Mouse (Mus musculus): ENCODE measurements at regions not wholly inside any gene's neighbourhood (a gene's known extent, or its start where the extent isn't known, plus 50 kb on each side); places are given as distances from the start of the nearest gene placed in this dataset.

DNA sequence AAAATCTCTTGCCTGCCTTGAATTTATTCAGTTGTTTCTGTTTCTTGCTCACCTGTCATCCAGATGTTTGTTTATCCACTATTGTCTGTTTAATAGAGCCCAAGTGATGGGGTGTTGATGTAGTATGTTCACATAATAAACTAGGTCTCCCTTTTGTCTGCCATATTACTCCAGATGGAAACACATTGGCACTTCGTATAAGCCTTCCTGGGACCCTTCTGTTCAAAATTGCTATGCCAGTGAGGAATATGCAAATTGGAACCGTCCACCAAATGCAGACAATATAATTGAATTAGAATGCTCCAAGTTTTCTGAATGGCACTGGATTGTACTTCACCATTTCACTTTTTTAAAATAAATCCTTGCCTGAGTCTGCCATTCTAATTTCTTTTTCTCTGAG is 383.5 kb downstream of the Rps29 start:
- Histone ChIP-seq H3K9me3 (replicated peaks) (no peaks in the 10 kb centered on the region), H3K4me3 (no peak overlapping the region), H3K4me1 (0 out of 2 replicates have a peak, but pooled peaks cover 3% of the 10 kb centered on the region), H3K4me2 (no peak overlapping the region), H3K36me3 (ENCODE audit: poor library complexity, severe bottlenecking) (no peaks in the 10 kb centered on the region), H3K9ac (no peak overlapping the region), H3K27me3 (no peaks in the 10 kb centered on the region), H3K27ac (no peak overlapping the region)
- ATAC-seq = peak; percentile 84
- 50% methylated on average over 2 of the region's 2 CpGs for whole genome bisulfite sequencing

DNA sequence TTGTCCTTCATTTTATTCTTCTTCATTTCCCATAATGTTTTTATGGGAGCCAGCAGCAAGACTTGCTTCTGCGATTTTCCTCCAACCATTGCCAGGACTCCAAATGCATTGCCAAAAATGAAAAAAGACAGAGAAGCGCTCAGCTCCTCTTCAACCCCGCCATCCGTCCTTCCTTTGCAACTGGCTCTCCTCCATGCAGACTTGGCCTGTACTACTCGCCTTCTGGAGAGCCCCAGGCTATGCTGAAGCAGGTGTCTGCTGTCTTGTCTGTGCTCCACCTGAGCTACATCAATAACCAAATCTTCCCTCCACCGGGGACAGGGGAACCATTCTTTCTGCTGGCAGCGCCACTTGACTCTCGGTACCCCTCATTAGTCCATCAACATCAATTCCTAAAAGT is 384.2 kb downstream of the Rps29 start:
- ATAC-seq = peak; percentile 82; the same call in 1 of the 2 replicates
- 84% methylated on average over 8 of the region's 8 CpGs for WGBS
- H3K4me2 ChIP-seq = no peak overlapping the region

DNA sequence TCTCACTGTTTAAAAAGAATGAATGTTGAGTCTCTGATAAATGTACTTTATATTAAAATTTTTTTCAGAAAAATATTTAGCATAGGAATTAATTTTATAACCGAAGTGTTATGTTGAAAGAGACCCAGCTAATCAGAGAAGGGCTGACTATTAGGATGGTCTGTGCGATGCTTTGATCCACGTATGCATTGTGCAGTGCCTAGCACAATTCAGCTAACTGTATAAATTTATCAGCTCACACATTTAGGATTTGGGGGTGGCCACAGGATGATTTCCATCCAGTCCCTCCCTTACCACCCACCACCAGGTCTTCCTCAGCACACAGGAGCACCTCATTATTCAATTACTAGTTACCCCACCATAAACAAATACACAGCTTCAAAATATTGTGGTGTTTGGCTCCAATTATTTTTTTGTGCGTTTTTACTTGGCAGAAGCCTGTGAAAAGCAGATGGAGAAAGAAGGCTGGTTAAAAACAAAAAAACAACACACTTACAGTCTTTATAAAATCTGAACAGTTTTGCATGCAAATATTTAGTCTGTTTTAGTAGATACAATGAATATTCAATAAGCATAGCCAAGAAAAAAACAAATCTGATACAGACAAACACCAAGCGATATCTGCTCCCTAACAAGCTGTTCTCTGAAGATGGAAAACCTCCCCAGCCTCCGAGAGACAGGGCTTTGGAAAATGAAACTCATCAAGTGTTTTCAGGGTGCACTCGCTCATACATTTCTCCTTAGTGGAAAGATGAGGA is 400.5 kb downstream of the Rps29 start:
- H3K27me3 ChIP-seq = no peaks in the 10 kb centered on the region
- no peak overlapping the region for H3K4me2 ChIP-seq
- no peaks in the 10 kb centered on the region for H3K36me3 ChIP-seq (ENCODE audit: poor library complexity, severe bottlenecking)
- no peak overlapping the region for H3K27ac ChIP-seq
- peak; percentile 77 for ATAC-seq
- WGBS = 79% methylated on average over 7 of the region's 7 CpGs
- no peak overlapping the region for H3K9ac ChIP-seq
- no peaks in the 10 kb centered on the region for H3K4me1 ChIP-seq
- H3K4me3 ChIP-seq = no peak overlapping the region
- no peaks in the 10 kb centered on the region for H3K9me3 ChIP-seq (replicated peaks)

More for the DNA sequence above, 384.2 kb downstream of the Rps29 start:
- 0 out of 2 replicates have a peak, but pooled peaks cover 3% of the 10 kb centered on the region for H3K4me1 ChIP-seq
- H3K36me3 ChIP-seq (ENCODE audit: poor library complexity, severe bottlenecking) = no peaks in the 10 kb centered on the region
- H3K27me3 ChIP-seq = no peaks in the 10 kb centered on the region
- no peak overlapping the region for H3K4me3 ChIP-seq
- H3K27ac ChIP-seq = no peak overlapping the region
- no peaks in the 10 kb centered on the region for H3K9me3 ChIP-seq (replicated peaks)
- H3K9ac ChIP-seq = no peak overlapping the region

DNA sequence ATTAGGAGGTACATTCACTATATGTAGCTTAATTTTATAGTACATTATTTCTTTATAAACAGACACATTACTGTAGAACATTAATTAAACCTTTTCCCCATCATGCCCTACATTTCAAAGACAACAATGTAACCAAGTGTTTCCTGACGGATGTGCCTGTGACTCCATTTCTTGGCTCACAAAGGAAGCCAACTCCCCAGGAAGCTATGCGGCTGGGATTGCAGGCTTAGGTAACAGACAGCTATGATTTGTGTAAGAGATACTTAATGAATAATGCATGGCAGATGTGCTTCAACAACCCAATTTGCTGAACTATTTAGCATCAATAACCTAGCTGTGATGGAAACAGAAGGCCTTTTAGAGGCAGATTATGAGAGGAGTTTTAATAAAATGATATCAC is 430.1 kb downstream of the Rps29 start:
- no peak overlapping the region for H3K9ac ChIP-seq

DNA sequence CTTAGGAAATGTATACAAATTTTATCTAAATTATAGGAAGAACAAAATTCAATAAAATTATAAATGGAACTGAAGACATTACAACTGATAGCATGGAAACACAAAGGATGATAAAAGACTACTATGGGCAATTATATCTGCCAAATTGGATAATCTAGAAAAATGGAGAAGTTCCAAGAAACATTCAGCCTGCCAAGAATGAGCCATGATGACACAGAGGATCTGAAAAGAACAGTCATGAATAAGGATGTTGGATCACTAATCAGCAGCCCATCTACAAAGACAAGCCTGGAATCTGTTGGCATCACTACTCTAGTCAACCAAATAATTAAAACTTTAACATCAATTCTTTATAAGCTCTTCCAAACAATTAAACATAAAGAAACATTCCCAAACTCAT is 440.0 kb downstream of the Rps29 start:
- Histone ChIP-seq H3K36me3 (ENCODE audit: poor library complexity, severe bottlenecking) (no peaks in the 10 kb centered on the region), H3K27ac (no peak overlapping the region), H3K4me2 (no peak overlapping the region), H3K4me3 (no peak overlapping the region), H3K27me3 (no peaks in the 10 kb centered on the region), H3K4me1 (no peaks in the 10 kb centered on the region), H3K9me3 (replicated peaks) (no peaks in the 10 kb centered on the region), H3K9ac (no peak overlapping the region)
- no peak for ATAC-seq

More for the DNA sequence above, 430.1 kb downstream of the Rps29 start:
- H3K9me3 ChIP-seq (replicated peaks) = no peaks in the 10 kb centered on the region
- no peaks in the 10 kb centered on the region for H3K4me1 ChIP-seq
- H3K27ac ChIP-seq = no peak overlapping the region
- H3K36me3 ChIP-seq (ENCODE audit: poor library complexity, severe bottlenecking) = no peaks in the 10 kb centered on the region
- WGBS = 30% methylated on average over 2 of the region's 2 CpGs
- peak; percentile 73 for ATAC-seq
- H3K4me3 ChIP-seq = no peak overlapping the region
- H3K4me2 ChIP-seq = no peak overlapping the region
- H3K27me3 ChIP-seq = no peaks in the 10 kb centered on the region

DNA sequence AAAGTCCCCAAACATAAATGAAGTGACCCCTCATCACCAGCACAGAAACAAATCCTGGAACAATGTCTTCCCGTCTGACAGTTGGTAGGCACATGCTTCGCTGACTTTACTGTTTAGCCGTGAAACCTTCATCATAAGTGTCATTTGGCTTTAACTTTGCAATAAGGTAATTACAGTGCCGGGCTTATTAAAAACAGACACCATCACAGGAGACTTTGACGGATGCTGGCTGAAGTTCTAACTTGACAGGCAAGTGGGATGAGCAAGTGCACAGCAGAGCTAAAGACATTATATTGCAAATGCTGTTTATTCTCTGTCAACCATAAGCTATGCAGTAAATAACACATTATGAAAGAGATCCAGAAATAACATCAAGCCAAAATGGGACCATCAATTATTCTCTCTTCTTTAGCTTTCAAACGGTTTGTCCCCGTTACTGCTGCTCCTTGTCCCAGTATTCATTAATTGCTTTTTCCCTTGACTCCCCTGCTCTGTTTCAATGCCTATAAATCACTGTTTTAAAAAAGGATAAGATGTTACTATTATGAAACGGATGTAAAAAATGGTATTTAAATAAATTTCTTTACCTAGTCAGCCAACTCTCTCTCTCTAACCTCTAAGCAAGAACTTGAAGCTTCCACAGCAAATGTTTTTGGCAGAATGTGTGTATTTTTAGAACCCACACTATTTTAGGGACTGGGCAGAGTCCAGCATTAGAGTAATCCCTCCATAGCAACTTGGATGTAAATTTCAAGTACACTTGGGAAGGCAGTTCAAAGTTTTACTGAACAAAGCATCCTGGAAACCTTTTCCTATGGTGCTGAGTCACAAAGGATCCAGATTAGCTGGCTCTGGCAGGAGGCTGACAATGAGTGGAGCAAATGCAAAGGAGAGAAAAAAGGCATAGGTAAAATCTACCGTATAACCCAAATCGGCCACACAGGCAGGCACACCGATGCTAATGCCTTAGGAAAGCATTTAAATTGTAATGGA is 464.4 kb downstream of the Rps29 start:
- H3K36me3 ChIP-seq (ENCODE audit: poor library complexity, severe bottlenecking) = no peaks in the 10 kb centered on the region
- H3K27ac ChIP-seq = no peak overlapping the region
- no peak overlapping the region for H3K4me3 ChIP-seq
- H3K9me3 ChIP-seq (replicated peaks) = no peaks in the 10 kb centered on the region
- ATAC-seq = peak; percentile 63; the same call in 1 of the 2 replicates
- no peaks in the 10 kb centered on the region for H3K27me3 ChIP-seq
- WGBS = 49% methylated on average over 11 of the region's 11 CpGs
- peaks cover 8% of the 10 kb centered on the region; the same call in 1 of the 2 replicates for H3K4me1 ChIP-seq
- no peak overlapping the region for H3K9ac ChIP-seq
- no peak overlapping the region for H3K4me2 ChIP-seq

DNA sequence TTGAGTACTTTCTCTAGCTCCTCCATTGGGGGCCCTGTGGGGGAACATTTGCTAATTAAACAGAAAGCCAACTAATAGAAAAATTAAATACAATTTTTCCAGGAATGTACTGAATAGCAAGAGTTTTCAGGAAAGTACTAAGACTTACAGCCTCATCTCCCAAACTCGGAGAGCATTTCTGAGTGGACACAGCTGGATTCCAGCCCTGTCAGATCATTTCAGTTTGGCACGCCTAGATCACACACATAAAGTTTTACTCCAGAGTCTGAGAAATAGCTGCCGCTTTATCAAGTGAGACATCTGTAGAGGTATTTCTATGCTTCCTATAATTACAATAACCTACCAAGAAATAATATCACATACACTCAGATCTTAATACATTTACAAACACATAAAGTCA is 470.7 kb downstream of the Rps29 start:
- ATAC-seq = no peak
- Histone ChIP-seq H3K4me1 (no peaks in the 10 kb centered on the region), H3K27me3 (no peaks in the 10 kb centered on the region), H3K9ac (no peak overlapping the region), H3K4me2 (no peak overlapping the region), H3K36me3 (ENCODE audit: poor library complexity, severe bottlenecking) (no peaks in the 10 kb centered on the region), H3K9me3 (replicated peaks) (no peaks in the 10 kb centered on the region), H3K4me3 (no peak overlapping the region), H3K27ac (no peak overlapping the region)
- 87% methylated on average over 3 of the region's 3 CpGs for WGBS

DNA sequence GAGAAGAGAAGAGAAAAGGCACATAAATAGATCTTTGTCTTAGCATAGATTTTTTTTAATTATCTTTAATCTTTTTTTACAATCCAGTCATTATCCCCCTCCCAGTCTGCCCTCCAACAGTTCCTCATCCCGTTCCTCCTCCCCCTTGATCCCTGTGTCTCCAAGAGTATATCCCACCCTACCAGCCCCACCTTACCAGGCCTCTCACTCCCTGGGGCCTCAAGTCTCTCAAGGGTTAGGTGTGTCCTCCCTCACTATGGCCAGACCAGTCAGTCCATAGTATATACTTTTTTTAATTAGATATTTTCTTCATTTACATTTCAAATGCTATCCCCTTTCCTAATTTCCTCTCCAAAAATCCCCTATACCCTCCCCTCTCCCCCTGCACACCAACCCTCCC is 475.1 kb downstream of the Rps29 start:
- Histone ChIP-seq H3K9me3 (replicated peaks) (no peaks in the 10 kb centered on the region), H3K27ac (no peak overlapping the region), H3K4me1 (no peaks in the 10 kb centered on the region), H3K9ac (no peak overlapping the region), H3K27me3 (no peaks in the 10 kb centered on the region), H3K4me2 (no peak overlapping the region), H3K36me3 (ENCODE audit: poor library complexity, severe bottlenecking) (no peaks in the 10 kb centered on the region), H3K4me3 (no peak overlapping the region)
- 25% methylated on average over 1 of the region's 1 CpGs for WGBS
- ATAC-seq = no peak

DNA sequence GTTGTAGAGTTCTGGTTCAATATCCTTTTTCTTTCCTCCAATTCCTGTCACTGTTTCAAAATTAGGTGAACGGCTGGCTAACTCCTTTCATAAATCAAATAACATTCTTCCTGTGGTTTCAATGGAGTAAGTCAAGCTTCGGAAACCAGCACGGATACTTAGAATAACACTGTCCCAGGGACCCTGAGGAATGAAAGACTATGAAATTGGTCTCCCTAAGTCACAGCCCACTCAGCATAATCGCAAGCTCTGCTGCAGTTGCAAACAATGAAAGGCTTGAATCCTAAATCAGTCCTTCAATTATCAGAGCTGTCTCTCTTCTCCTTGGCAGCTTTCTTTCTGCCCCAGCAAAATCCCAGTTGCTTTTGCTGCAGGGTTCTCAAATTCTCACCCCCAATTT is 475.8 kb downstream of the Rps29 start:
- peak; percentile 90 for ATAC-seq
- H3K4me2 ChIP-seq = no peak overlapping the region
- H3K36me3 ChIP-seq (ENCODE audit: poor library complexity, severe bottlenecking) = no peaks in the 10 kb centered on the region
- no peak overlapping the region for H3K27ac ChIP-seq
- WGBS = 6% methylated on average over 4 of the region's 4 CpGs
- H3K9me3 ChIP-seq (replicated peaks) = no peaks in the 10 kb centered on the region
- H3K9ac ChIP-seq = no peak overlapping the region
- no peaks in the 10 kb centered on the region for H3K4me1 ChIP-seq
- H3K4me3 ChIP-seq = no peak overlapping the region
- H3K27me3 ChIP-seq = no peaks in the 10 kb centered on the region

DNA sequence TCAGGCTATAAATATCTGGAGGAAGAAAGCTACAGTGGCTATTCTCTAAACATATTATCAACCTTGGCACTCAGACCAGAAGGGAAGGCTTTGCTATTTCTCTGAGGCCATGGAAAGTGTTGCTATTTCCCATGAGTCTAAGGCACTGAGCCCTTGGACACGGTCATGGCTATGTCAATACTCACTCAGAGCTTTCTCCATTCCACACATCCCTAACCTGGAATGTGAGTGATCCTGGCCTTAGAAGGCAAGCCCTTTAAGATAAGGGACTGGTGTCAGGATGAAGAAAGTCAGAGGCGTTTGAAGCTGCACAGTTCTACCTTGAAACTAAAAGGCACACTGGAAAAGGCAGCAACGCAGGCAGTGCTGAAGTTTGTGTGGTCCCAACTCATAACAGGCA is 478.3 kb downstream of the Rps29 start:
- Histone ChIP-seq H3K4me2 (no peak overlapping the region), H3K4me3 (no peak overlapping the region), H3K4me1 (no peaks in the 10 kb centered on the region), H3K27ac (no peak overlapping the region), H3K36me3 (ENCODE audit: poor library complexity, severe bottlenecking) (no peaks in the 10 kb centered on the region), H3K9ac (no peak overlapping the region), H3K27me3 (no peaks in the 10 kb centered on the region), H3K9me3 (replicated peaks) (no peaks in the 10 kb centered on the region)
- ATAC-seq = no peak
- WGBS = 90% methylated on average over 3 of the region's 3 CpGs

DNA sequence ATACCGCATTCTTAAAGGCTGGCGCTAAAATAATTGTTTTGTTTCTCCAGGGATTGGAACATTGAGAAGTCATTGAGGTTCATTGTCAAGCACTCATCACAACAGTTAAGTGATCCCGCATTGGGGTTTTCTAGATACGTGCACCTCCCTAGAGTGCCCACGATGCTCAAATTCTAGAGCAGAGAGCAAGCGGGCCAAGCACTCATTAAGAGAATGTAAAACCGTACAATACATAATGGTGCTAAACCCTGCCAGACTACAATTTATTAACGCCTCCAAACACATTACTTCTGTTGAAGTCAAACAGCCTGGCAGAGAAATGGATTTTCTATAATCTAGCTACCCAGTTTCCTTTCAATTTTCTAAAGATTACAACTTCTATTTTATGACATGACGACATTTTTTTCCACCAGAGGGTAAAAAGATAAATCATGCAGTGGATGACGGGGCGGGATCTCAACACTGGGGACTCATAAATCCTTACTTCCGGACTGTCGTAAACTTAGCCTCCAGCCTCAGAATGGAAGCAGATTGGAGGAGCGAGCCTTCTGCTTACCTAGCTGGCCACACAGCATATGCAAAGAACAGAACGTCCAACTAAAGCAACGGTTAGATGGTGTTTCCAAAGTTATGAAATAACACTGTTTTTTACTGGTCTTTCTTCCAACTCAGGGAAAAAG is 482.8 kb downstream of the Rps29 start:
- Histone ChIP-seq H3K27me3 (no peaks in the 10 kb centered on the region), H3K4me2 (no peak overlapping the region), H3K4me1 (no peaks in the 10 kb centered on the region), H3K36me3 (ENCODE audit: poor library complexity, severe bottlenecking) (no peaks in the 10 kb centered on the region), H3K9ac (no peak overlapping the region), H3K9me3 (replicated peaks) (no peaks in the 10 kb centered on the region), H3K27ac (no peak overlapping the region), H3K4me3 (no peak overlapping the region)
- ATAC-seq = no peak
- WGBS = 92% methylated on average over 16 of the region's 16 CpGs

DNA sequence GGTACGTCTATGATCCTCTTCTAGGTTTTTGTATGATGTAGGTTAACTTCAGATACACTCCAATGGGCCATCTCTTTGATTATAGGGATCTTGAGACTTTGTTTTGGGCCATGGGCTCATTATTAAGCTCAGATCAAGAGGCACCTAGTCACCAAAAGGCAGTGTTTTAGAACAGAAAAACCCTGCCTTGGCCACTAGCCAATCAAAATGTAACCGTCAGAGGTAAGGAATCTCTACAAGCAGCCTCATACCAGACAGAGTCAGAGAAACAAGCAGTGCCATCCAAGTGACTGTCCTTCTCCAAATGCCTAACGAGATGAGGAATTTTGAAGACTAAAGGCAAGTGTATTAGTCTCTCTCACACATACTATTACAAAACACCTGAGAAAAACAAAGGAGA is 487.0 kb downstream of the Rps29 start:
- ATAC-seq = no peak
- no peak overlapping the region for H3K4me2 ChIP-seq
- no peaks in the 10 kb centered on the region for H3K4me1 ChIP-seq
- no peak overlapping the region for H3K9ac ChIP-seq
- 68% methylated on average over 3 of the region's 3 CpGs for WGBS
- H3K9me3 ChIP-seq (replicated peaks) = no peaks in the 10 kb centered on the region
- H3K27me3 ChIP-seq = no peaks in the 10 kb centered on the region
- no peaks in the 10 kb centered on the region for H3K36me3 ChIP-seq (ENCODE audit: poor library complexity, severe bottlenecking)
- no peak overlapping the region for H3K4me3 ChIP-seq
- no peak overlapping the region for H3K27ac ChIP-seq
